Mouse (Mus musculus) stomach, embryonic 16.5 days (tissue): ENCODE measurements at regions not wholly inside any gene's neighbourhood (a gene's known extent, or its start where the extent isn't known, plus 50 kb on each side); places are given as distances from the start of the nearest gene placed in this dataset.

Experiments used
- ATAC-seq: fragments of 200-750 bp; cut with Nextera tagmentation; 2 replicates; pipeline ENCODE4 v1.8.0; 2017; ENCODE audit warnings: moderate number of reproducible peaks, moderate TSS enrichment; ENCODE audit not compliant: insufficient read depth, low FRiP score
- H3K27ac ChIP-seq: fragments of 300-500 bp; sonication (generic); 2 replicates; pipeline ENCODE4 v1.5.1; 2014; ENCODE audit warnings: low read length
- H3K27me3 ChIP-seq: fragments of 300-500 bp; sonication (generic); 2 replicates; pipeline ENCODE4 v1.6.1; 2014; ENCODE audit warnings: low read length, control low read depth, mixed read lengths; ENCODE audit not compliant: control insufficient read depth, insufficient read depth
- H3K36me3 ChIP-seq: fragments of 300-500 bp; sonication (generic); 2 replicates; pipeline ENCODE4 v1.6.1; 2014; ENCODE audit warnings: low read length; ENCODE audit not compliant: control insufficient read depth, insufficient read depth
- H3K4me1 ChIP-seq: fragments of 300-500 bp; sonication (generic); 2 replicates; pipeline ENCODE4 v1.6.1; 2014; ENCODE audit warnings: low read length, control low read depth, mixed read lengths; ENCODE audit not compliant: control insufficient read depth, insufficient read depth
- H3K4me2 ChIP-seq: fragments of 300-500 bp; sonication (generic); 2 replicates; pipeline ENCODE4 v1.6.1; 2014; ENCODE audit warnings: low read depth, low read length, mixed read lengths
- H3K4me3 ChIP-seq: fragments of 300-500 bp; sonication (generic); replicated peaks from 2 replicates; pipeline ENCODE4 v1.5.1; 2014; ENCODE audit warnings: mild to moderate bottlenecking, low read length
- H3K9ac ChIP-seq: fragments of 300-500 bp; sonication (generic); 2 replicates; pipeline ENCODE4 v1.6.1; 2014; ENCODE audit warnings: low read length
- H3K9me3 ChIP-seq: fragments of 300-500 bp; sonication (generic); replicated peaks from 2 replicates; pipeline ENCODE4 v1.6.1; 2016; ENCODE audit warnings: low read length, control low read depth; ENCODE audit not compliant: control insufficient read depth
- WGBS: fragments of 180-500 bp; shearing (Covaris S2); extraction: QIAGEN DNeasy Blood & Tissue Kit; methylation state at CpG from one replicate; pipeline ENCODE4 v1.1.7; 2014; 5-methylcytosine and 5-hydroxymethylcytosine counted together

DNA sequence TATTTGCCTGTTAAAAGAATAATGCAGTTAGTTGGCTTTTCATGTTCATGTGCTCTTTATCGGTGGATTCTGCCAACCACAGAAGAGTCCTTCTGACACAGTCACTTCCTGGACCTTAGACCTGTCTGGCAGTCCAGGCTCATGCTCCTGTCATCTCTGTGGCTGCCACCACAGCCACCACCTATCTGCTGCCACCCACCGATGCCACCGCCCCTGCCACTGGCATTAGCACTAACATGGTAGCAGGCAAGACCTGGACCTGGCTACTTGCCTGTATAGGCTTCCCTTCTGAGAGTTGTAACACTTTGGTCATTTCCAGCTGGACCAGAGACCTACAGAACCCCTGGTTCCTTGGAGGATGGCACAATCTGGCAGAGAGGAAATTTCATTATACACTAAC, 86.2 kb upstream of the Zfp462 start:
- no peak for ATAC-seq
- H3K36me3 ChIP-seq: no peaks in the 10 kb centered on the region
- no peak overlapping the region for H3K4me3 ChIP-seq
- H3K4me2 ChIP-seq: no peak overlapping the region
- no peak overlapping the region for H3K9ac ChIP-seq
- 98% methylated on average over 3 of the region's 3 CpGs for WGBS
- H3K9me3 ChIP-seq: no peaks in the 10 kb centered on the region
- H3K4me1 ChIP-seq: no peaks in the 10 kb centered on the region
- H3K27me3 ChIP-seq: no peaks in the 10 kb centered on the region
- no peak overlapping the region for H3K27ac ChIP-seq

DNA sequence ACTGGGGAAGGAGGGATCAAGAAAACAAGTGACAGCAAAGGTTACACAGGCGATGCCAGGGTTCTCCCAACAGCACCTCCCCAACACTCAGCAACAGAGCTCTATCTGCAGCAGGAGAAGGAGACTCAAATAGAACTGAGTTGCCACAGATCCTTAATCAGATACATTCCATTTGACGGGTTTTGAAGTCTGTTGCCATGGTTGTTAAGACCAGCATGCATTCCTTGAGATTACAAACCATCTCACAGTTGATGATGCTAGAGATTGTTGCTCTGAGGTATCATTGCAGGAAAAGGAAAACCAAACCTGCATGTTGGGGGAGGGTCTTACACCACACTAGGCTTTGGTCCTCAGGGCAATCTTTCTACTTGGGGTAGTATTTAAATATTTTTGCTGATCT, 78.8 kb upstream of the Zfp462 start:
- 44% methylated on average over 2 of the region's 2 CpGs for WGBS
- no peaks in the 10 kb centered on the region for H3K4me1 ChIP-seq
- no peaks in the 10 kb centered on the region for H3K9me3 ChIP-seq
- no peak overlapping the region for H3K4me2 ChIP-seq
- H3K27me3 ChIP-seq: no peaks in the 10 kb centered on the region
- no peak overlapping the region for H3K4me3 ChIP-seq
- no peak overlapping the region for H3K9ac ChIP-seq
- H3K27ac ChIP-seq: no peak overlapping the region
- no peak for ATAC-seq
- no peaks in the 10 kb centered on the region for H3K36me3 ChIP-seq

DNA sequence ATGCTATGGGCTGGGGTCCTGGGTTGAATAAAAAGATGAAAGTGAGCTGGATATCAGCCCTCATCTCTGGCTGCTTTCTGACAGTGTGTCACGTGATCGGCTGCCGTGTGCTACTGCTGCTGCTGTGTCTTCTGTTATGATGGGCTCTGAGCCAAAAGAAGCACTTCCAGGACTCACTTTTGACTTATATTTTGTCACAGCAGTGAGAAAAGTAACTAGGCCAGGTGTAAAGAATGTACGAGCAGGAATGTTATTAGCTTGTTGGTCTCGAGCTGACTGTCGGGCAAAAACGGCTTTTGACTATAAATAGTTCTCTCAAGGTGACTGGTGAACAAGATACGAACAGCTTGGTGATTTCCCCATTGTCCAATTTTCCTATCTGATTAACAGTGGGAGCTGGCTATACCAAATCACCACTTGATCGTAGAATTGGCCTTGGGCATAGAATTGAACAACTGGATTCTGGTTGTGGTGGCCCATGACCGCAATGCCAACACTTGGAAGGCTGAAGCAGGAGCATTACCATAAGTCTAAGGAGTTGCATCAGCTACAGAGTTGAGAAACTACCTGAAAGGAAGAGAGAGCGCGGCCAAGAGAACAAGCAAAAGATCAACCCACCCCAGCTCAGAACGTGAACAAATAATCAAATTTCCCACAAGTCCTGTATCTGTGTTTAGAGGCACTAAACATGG, 70.6 kb upstream of the Zfp462 start:
- ATAC-seq: no peak
- no peaks in the 10 kb centered on the region for H3K36me3 ChIP-seq

DNA sequence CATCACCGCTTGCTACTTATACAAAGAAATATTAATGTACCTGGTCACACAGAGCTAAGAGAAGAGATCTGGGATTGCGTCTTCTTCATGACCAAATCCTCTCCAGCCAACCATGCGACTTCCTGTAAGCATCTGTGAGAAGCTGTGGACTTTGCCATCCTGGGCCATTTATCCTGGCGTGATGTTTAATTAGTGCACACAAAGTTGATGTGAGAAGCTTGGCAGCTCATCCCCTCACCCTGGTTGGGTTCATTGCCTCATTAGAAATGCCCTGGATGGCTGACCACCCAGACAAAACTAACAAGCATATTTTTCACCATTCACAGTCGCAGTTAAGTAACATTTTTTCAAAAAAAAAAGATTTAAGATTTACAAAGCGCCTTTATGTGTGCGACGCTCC, 69.3 kb upstream of the Zfp462 start:
- Histone ChIP-seq H3K27me3 (no peaks in the 10 kb centered on the region), H3K4me2 (no peak overlapping the region), H3K9me3 (no peaks in the 10 kb centered on the region), H3K4me3 (no peak overlapping the region), H3K9ac (no peak overlapping the region), H3K36me3 (no peaks in the 10 kb centered on the region), H3K27ac (no peak overlapping the region), H3K4me1 (no peaks in the 10 kb centered on the region)
- 89% methylated on average over 8 of the region's 8 CpGs for WGBS
- no peak for ATAC-seq

More for the DNA sequence above, 70.6 kb upstream of the Zfp462 start:
- 85% methylated on average over 13 of the region's 13 CpGs for WGBS
- Histone ChIP-seq H3K4me1 (no peaks in the 10 kb centered on the region), H3K9ac (no peak overlapping the region), H3K27me3 (no peaks in the 10 kb centered on the region), H3K4me2 (no peak overlapping the region), H3K4me3 (no peak overlapping the region), H3K9me3 (no peaks in the 10 kb centered on the region), H3K27ac (no peak overlapping the region)

DNA sequence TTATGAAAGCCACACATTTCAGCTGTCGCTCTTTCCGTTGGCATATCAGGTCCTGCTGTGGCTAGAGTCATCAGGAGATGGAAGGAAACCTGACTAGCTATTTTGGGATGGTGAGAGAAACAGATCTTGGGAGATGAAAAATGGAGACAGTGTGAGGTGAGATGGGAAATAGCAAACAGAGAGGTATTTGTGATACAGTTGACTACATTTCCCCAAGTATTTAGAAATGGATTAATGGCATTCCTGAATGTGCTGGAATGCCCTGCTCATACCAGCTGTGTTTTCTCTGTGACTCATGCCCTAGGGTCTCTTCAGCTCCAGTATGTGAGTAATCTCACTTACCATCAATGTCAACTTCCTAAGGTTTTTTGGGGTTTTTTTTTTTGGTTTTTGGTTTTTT, 67.5 kb upstream of the Zfp462 start:
- H3K4me1 ChIP-seq: no peaks in the 10 kb centered on the region
- no peaks in the 10 kb centered on the region for H3K27me3 ChIP-seq
- no peaks in the 10 kb centered on the region for H3K9me3 ChIP-seq
- H3K9ac ChIP-seq: no peak overlapping the region
- ATAC-seq: no peak
- no peaks in the 10 kb centered on the region for H3K36me3 ChIP-seq
- H3K4me3 ChIP-seq: no peak overlapping the region
- WGBS: 46% methylated on average over 2 of the region's 2 CpGs
- H3K4me2 ChIP-seq: no peak overlapping the region
- H3K27ac ChIP-seq: no peak overlapping the region

DNA sequence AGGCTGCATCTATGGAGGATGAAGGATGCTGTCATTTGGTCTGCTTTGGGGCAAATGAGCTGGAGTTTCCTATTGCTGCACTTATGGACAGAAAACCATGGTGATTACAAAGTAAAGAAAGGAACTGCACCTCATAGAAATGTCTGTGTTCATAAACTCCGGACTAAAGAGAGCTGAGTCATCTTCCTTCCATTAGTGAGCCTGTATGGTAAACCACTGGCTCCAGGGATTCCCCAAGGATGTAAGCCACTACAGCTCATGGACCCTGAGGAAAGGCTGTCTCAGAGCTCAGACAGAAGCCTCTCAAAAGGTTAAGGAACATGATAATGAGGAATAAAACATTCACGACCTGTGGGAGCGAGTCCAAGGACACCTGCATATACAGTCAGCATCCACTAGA, 66.3 kb upstream of the Zfp462 start:
- H3K36me3 ChIP-seq: no peaks in the 10 kb centered on the region
- H3K9me3 ChIP-seq: no peaks in the 10 kb centered on the region
- H3K4me2 ChIP-seq: no peak overlapping the region
- ATAC-seq: no peak
- no peak overlapping the region for H3K27ac ChIP-seq
- no peaks in the 10 kb centered on the region for H3K27me3 ChIP-seq
- H3K4me1 ChIP-seq: no peaks in the 10 kb centered on the region
- H3K4me3 ChIP-seq: no peak overlapping the region
- 79% methylated on average over 3 of the region's 3 CpGs for WGBS
- no peak overlapping the region for H3K9ac ChIP-seq

DNA sequence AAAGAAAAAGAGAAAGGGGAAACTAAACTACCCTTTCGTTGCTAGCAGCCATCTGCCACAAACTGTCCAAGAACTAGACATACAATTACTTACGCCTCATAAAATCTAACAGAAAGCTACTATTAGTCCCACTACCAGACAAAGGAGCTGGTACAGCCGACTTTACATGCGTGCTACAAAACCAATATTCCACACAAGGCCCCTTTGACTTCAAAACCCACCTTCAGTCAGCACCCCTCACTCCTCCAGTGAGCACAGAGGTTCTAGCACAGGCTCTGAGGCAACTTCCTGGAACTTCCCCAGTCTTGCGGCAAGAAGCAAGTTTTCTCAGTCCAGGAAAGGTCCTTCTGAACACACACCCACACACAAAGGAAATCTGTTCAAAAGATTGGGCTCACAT, 51.6 kb upstream of the Zfp462 start:
- Histone ChIP-seq H3K9ac (no peak overlapping the region), H3K4me3 (no peak overlapping the region), H3K4me2 (no peak overlapping the region), H3K9me3 (no peaks in the 10 kb centered on the region), H3K4me1 (no peaks in the 10 kb centered on the region), H3K36me3 (no peaks in the 10 kb centered on the region), H3K27ac (no peak overlapping the region), H3K27me3 (no peaks in the 10 kb centered on the region)
- WGBS: 81% methylated on average over 5 of the region's 5 CpGs
- ATAC-seq: no peak
